Mouse (Mus musculus): ENCODE measurements around the gene Wars2. TPM values are rescaled to one million over a fixed set of nuclear protein-coding genes. Genes with fewer than 3 reads are reported as not detected.

The Wars2 gene
- polyA plus RNA-seq, 1 experiment from 2014 or later, result 8.2 TPM

DNA sequence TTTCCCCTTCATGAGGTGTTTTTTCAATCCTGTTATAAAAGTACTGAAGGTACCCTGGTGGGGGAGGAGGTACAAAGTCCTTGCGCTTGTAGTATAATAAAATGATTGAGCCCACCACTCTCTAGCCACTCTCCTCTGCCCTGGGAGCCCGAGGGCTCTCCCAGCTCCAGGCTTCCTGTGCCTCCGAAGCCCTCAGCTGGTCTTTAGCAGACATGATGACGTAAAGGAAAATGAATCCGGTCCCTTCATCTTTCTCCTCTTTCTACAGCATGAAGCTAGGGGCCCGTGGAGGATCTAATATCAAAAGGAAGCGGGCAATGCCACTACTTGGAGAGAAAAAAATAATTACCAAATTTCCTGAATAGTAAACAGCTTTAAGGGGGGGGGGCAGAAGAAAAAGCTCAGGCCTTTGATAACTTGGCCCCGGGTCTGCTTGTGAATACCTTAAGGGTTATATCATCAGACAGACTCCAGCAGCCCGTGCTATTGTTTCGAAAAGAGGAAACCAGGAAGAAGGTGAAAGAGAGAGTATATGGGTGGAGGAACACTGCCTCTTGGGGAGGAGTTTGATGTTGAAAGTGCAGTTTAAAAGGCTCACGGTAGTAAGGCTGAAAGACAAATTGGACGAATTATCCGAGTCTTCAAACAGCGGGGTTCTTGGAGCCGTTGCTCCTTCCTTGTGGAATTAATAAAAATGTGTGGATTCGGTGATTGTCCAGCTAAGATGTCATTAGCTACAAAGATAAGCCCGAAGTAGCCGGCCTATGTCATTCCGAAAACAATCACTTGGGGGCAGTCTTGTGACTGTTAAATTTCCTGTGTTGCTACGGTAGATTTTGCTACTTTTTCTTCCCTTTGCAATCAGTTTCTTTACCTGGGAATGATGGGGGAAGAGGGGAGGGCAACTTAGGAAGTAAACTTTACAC is 92.8 kb downstream of the Wars2 start:
- Histone ChIP-seq H3K27ac (ENCODE audit: low read length) (no peak overlapping the region), H3K9ac (ENCODE audit: low read length) (no peak overlapping the region), H3K36me3 (ENCODE audit: control insufficient read depth, insufficient read depth, low read length) (no peaks in the 10 kb centered on the region), H3K4me1 (ENCODE audit: control insufficient read depth, insufficient read depth, low read length) (no peaks in the 10 kb centered on the region), H3K27me3 (ENCODE audit: control insufficient read depth, insufficient read depth, low read length) (peaks cover 50% of the 10 kb centered on the region), H3K4me2 (ENCODE audit: low read depth, low read length) (peak overlapping the region; percentile 41), H3K4me3 (replicated peaks; ENCODE audit: low read length) (peak overlapping the region; percentile 19), H3K9me3 (replicated peaks; ENCODE audit: control insufficient read depth, low read length) (no peaks in the 10 kb centered on the region)
- 8% methylated on average over 20 of the region's 20 CpGs for WGBS
- ATAC-seq (ENCODE audit: insufficient read depth, low FRiP score), result no peak; the same call in 1 of the 2 replicates

DNA sequence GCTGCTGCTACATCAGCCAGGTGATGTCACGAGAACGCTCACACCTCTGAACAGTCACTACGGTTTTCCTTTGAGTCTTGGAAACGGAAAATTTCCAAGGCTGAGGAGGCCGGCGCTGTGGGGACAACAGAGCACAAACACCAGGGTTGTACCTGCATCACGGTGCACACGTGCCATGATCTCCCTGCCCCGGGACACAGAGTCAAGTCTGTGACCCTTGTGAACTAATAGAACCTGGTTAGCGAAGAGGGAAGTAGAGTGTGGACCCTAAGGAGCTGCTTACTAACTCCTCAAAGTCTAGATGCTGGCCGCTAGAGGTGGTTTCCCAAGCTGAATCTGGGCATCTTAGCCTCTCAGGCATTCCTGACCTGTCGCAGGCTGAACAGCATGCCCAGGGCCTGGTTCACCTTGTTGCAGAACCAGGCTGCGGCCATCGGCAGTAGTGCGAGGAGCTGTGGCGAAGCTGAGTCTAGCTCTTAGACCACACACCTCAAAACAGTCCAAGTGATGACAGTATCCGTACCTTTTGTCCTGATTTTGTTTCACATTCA is 93.5 kb downstream of the Wars2 start:
- no peak for ATAC-seq (ENCODE audit: insufficient read depth, low FRiP score)

DNA sequence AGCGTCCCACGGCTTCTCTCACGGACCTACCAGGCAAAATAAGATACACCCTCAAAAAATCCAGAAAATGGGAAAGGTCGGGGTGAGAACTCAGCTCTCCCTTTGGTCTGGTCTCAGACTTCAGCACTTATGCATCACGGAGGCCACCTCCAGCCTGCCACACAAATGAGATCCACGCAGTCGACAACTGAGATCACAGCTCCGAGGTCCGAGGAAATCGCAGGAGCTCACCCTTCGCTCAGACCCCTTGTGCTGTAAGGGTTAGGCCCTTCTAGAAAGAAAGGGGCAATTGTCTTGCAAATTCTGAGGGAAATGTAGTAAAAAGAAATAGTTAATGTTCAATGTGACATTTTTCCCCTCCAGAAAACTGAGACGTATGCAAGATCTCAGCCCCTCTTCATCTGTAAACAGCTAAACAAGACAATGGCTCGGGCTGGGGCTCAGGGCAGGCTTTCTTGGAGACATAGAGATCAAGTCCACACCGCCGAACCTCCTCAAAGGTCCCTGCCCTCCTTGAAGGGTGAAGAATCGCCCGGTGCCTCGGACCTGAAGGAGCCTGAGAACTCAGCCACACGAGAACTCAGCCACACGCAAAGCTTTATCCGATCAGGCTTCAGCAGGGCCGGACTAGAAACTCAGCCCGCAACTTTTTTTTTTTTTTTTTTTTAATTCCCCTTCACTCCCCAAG is 94.4 kb downstream of the Wars2 start:
- Histone ChIP-seq H3K4me3 (replicated peaks; ENCODE audit: low read length) (no peak overlapping the region), H3K27me3 (ENCODE audit: control insufficient read depth, insufficient read depth, low read length) (peaks cover 66% of the 10 kb centered on the region), H3K4me2 (ENCODE audit: low read depth, low read length) (no peak overlapping the region), H3K9me3 (replicated peaks; ENCODE audit: control insufficient read depth, low read length) (no peaks in the 10 kb centered on the region), H3K27ac (ENCODE audit: low read length) (no peak overlapping the region), H3K9ac (ENCODE audit: low read length) (no peak overlapping the region), H3K36me3 (ENCODE audit: control insufficient read depth, insufficient read depth, low read length) (no peaks in the 10 kb centered on the region), H3K4me1 (ENCODE audit: control insufficient read depth, insufficient read depth, low read length) (no peaks in the 10 kb centered on the region)
- WGBS, result 6% methylated on average over 23 of the region's 23 CpGs
- ATAC-seq (ENCODE audit: insufficient read depth, low FRiP score), result no peak

More for the DNA sequence above, 93.5 kb downstream of the Wars2 start:
- no peaks in the 10 kb centered on the region for H3K4me1 ChIP-seq (ENCODE audit: control insufficient read depth, insufficient read depth, low read length)
- H3K27me3 ChIP-seq (ENCODE audit: control insufficient read depth, insufficient read depth, low read length), result peaks cover 58% of the 10 kb centered on the region
- peak overlapping the region; percentile 41 for H3K4me2 ChIP-seq (ENCODE audit: low read depth, low read length)
- H3K9ac ChIP-seq (ENCODE audit: low read length), result no peak overlapping the region
- 6% methylated on average over 17 of the region's 17 CpGs for WGBS
- no peaks in the 10 kb centered on the region for H3K9me3 ChIP-seq (replicated peaks; ENCODE audit: control insufficient read depth, low read length)
- H3K27ac ChIP-seq (ENCODE audit: low read length), result no peak overlapping the region
- peak overlapping the region; percentile 19 for H3K4me3 ChIP-seq (replicated peaks; ENCODE audit: low read length)
- H3K36me3 ChIP-seq (ENCODE audit: control insufficient read depth, insufficient read depth, low read length), result no peaks in the 10 kb centered on the region

DNA sequence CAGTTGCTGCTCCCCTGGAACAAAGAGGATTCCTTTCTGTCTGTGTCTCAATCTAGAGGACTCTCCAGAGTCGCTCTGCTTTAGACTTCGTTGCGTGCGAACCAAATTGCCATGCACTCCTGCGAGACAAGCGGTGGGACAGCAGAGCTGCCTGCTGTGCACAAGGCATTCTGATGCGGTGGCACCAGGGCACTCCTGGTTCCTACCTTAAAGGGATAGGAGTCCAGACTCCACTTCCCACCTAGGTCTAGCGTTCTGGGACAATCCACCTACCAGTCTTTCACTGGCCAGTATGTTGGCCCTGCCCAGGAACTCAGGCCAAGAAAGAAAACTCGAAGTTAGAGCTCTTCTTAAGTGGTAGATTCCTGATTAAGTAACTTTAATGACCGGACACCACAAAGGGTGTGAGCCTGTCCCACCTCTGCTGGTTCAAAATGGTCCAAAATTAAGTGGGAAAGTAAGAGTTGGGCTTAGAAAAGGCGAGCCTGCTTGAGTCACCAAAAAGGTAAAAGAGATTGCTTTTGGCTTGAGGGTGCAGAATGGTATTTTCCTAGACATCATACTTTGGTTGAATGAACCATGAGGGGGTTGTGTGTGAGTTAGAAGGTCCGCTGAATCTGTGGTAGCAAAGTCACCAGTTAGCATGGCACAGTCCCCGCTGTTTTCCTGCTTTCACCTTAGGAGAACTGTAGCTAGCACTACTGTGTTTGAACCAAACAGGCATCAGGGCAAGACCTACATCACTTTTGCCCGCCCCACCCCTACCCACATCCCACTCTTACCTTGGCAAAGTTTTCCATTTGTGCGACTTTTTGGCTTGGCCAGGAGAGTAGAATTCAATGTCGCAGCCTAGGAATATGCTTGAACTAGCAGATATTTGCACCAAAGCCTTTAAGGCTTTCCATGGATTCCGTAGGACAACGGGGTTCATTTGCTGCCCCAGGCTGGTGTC is 95.2 kb downstream of the Wars2 start:
- WGBS, result 5% methylated on average over 18 of the region's 18 CpGs
- Histone ChIP-seq H3K36me3 (ENCODE audit: control insufficient read depth, insufficient read depth, low read length) (no peaks in the 10 kb centered on the region), H3K4me3 (replicated peaks; ENCODE audit: low read length) (no peak overlapping the region), H3K9me3 (replicated peaks; ENCODE audit: control insufficient read depth, low read length) (no peaks in the 10 kb centered on the region), H3K4me2 (ENCODE audit: low read depth, low read length) (no peak overlapping the region), H3K4me1 (ENCODE audit: control insufficient read depth, insufficient read depth, low read length) (no peaks in the 10 kb centered on the region), H3K9ac (ENCODE audit: low read length) (no peak overlapping the region), H3K27ac (ENCODE audit: low read length) (no peak overlapping the region), H3K27me3 (ENCODE audit: control insufficient read depth, insufficient read depth, low read length) (peaks cover 73% of the 10 kb centered on the region)
- no peak for ATAC-seq (ENCODE audit: insufficient read depth, low FRiP score)

DNA sequence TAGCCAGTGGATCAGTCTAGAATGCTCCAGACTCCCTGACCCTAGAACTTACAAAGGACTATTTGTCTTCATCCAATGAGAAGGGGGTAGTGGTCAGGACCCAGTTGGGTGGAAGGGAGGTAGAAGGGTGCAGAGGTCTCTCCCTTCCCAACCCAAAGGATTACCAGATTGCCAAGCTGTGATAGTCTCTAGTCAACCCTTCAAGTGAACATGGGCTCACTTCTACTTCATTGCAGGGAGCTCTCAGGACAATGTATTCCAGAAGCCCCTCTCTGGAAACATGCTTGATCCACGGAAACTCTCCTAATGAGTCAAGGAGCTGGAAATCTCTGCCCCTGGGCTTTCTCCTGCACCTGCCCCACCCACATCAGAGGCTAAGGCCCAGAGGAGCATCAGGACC is 97.8 kb downstream of the Wars2 start:
- H3K9me3 ChIP-seq (replicated peaks; ENCODE audit: control insufficient read depth, low read length), result no peaks in the 10 kb centered on the region
- H3K4me1 ChIP-seq (ENCODE audit: control insufficient read depth, insufficient read depth, low read length), result no peaks in the 10 kb centered on the region
- H3K36me3 ChIP-seq (ENCODE audit: control insufficient read depth, insufficient read depth, low read length), result no peaks in the 10 kb centered on the region
- no peak for ATAC-seq (ENCODE audit: insufficient read depth, low FRiP score)
- WGBS, result 4% methylated on average over 1 of the region's 1 CpGs
- H3K27ac ChIP-seq (ENCODE audit: low read length), result no peak overlapping the region
- H3K4me3 ChIP-seq (replicated peaks; ENCODE audit: low read length), result no peak overlapping the region
- no peak overlapping the region for H3K4me2 ChIP-seq (ENCODE audit: low read depth, low read length)
- no peak overlapping the region for H3K9ac ChIP-seq (ENCODE audit: low read length)
- peaks cover 91% of the 10 kb centered on the region for H3K27me3 ChIP-seq (ENCODE audit: control insufficient read depth, insufficient read depth, low read length)

DNA sequence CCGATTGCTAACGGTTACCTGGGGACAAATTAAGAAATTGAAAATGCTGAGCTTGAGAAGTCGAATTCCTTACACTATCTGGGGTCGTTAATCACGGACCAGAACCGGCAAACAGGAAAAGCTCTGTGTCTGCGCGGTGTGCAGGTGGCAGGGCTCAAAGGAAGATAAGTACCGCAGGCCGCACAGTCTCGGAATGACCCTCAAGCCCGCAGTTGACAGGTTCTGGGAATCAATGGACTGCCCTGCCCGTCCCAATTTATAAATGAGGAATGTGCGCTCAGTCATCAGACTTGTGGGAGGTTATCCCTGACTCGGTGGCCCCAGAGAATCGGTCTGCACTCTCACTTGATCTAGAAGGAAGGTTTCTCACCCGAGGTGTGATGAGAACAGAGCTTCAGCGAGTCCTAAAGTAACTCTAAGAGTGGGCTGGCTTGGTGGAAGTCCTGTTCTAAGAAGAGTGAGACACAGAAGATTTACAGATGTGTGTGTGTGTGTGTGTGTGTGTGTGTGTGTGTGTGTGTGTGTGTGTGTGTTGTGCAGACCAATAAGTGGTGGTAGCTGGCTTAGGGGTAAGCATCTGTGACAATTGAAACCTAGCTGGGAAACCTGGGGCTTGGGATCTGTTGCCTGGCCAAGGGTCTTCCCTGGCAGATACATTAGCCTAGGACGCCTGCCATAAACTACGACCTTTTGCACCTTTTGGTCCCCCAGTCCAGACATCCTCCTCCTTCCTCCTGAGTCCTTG is 98.6 kb downstream of the Wars2 start:
- Histone ChIP-seq H3K4me1 (ENCODE audit: control insufficient read depth, insufficient read depth, low read length) (no peaks in the 10 kb centered on the region), H3K9ac (ENCODE audit: low read length) (no peak overlapping the region), H3K4me2 (ENCODE audit: low read depth, low read length) (no peak overlapping the region), H3K4me3 (replicated peaks; ENCODE audit: low read length) (no peak overlapping the region), H3K27ac (ENCODE audit: low read length) (no peak overlapping the region), H3K36me3 (ENCODE audit: control insufficient read depth, insufficient read depth, low read length) (no peaks in the 10 kb centered on the region), H3K9me3 (replicated peaks; ENCODE audit: control insufficient read depth, low read length) (no peaks in the 10 kb centered on the region), H3K27me3 (ENCODE audit: control insufficient read depth, insufficient read depth, low read length) (peaks cover 91% of the 10 kb centered on the region)
- ATAC-seq (ENCODE audit: insufficient read depth, low FRiP score), result no peak
- WGBS, result 2% methylated on average over 20 of the region's 20 CpGs

DNA sequence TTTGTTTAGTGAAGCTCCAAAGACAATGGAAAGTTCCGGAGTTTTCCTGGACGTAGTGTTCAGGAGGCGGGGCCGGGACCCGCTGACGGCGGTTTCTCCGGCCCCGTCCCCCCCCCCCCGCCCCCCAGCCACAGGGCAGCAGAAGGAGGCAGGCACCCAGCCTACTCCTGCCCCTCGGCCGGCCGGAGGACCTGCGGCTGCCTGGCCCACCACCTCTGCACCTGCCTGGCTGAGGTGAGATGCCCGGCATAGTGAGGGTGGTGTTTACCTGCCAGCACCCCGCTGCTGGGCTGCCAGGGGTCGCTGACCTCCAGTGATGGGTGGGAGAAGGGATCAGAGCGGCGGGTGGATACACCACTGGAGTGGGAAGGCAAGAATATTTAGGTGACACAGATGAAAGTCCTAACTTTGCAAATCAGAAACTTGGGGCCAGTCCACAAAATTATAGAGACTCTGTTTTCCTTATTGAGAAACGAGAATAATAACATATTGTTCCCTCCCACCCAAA is 99.4 kb downstream of the Wars2 start, which contains the start of gene Tbx15:
Gene Tbx15, plus strand, starts transcription at position 169 of the 508 bp plus-strand sequence.
- H3K27ac ChIP-seq (ENCODE audit: low read length), result no peak within 1 kb of the TSS
- H3K36me3 ChIP-seq (ENCODE audit: control insufficient read depth, insufficient read depth, low read length), result no peaks in the 10 kb centered on the region
- no peak within 1 kb of the TSS for H3K9ac ChIP-seq (ENCODE audit: low read length)
- no peak for ATAC-seq (ENCODE audit: insufficient read depth, low FRiP score)
- WGBS, result 2% methylated on average over 17 of the region's 20 CpGs
- H3K4me2 ChIP-seq (ENCODE audit: low read depth, low read length), result peak within 1 kb of the TSS; percentile 19; the same call in 1 of the 2 replicates
- no peaks in the 10 kb centered on the region for H3K9me3 ChIP-seq (replicated peaks; ENCODE audit: control insufficient read depth, low read length)
- H3K4me3 ChIP-seq (replicated peaks; ENCODE audit: low read length), result peak within 1 kb of the TSS; percentile 20; the same call in 1 of the 2 replicates
- peaks cover 91% of the 10 kb centered on the region for H3K27me3 ChIP-seq (ENCODE audit: control insufficient read depth, insufficient read depth, low read length)
- H3K4me1 ChIP-seq (ENCODE audit: control insufficient read depth, insufficient read depth, low read length), result no peaks in the 10 kb centered on the region

All from stomach, embryonic 16.5 days (tissue).